8 mouse cellular contexts compared by ENCODE assay signal in genomic region chr2:147084366-147085071, GRCm38 (mm10). TPM values are rescaled to one million over a fixed set of nuclear protein-coding genes. Genes with fewer than 3 reads are reported as not detected.
DNase-seq lines count a peak whose midpoint lies in the region; ATAC-seq lines count a peak whose summit lies in the region.

No protein-coding gene starts in this region.

- H3K4me2 ChIP-seq in heart, embryonic 13.5 days = peak overlapping the region; percentile 74
- H3K4me2 ChIP-seq in limb, embryonic 12.5 days = peak overlapping the region; percentile 52
- H3K4me2 ChIP-seq in stomach, embryonic 14.5 days (replicated peaks; ENCODE audit: low read depth, low read length) = peak overlapping the region; percentile 45

- peak overlapping the region; percentile 56 for H3K4me3 ChIP-seq in heart, embryonic 13.5 days
- peak overlapping the region; percentile 35 for H3K4me3 ChIP-seq in limb, embryonic 12.5 days (replicated peaks)
- peak overlapping the region; percentile 24 for H3K4me3 ChIP-seq in stomach, embryonic 14.5 days (ENCODE audit: low read depth, low read length)

- H3K27me3 ChIP-seq in heart, embryonic 13.5 days (replicated peaks) = peaks cover 78% of the 10 kb centered on the region
- H3K27me3 ChIP-seq in limb, embryonic 12.5 days = peaks cover 62% of the 10 kb centered on the region
- H3K27me3 ChIP-seq in stomach, embryonic 14.5 days (ENCODE audit: control insufficient read depth, insufficient read depth, low read length) = peaks cover 42% of the 10 kb centered on the region; the same call in 1 of the 2 replicates

- no peak overlapping the region for H3K27ac ChIP-seq in heart, embryonic 13.5 days (replicated peaks)
- no peak overlapping the region for H3K27ac ChIP-seq in limb, embryonic 12.5 days
- no peak overlapping the region for H3K27ac ChIP-seq in stomach, embryonic 14.5 days (ENCODE audit: low read length)

- ATAC-seq in heart, embryonic 13.5 days (ENCODE audit: extremely low read depth, insufficient number of reproducible peaks, low FRiP score, low TSS enrichment) = no peak; the same call in 1 of the 2 replicates
- ATAC-seq in limb, embryonic 12.5 days (ENCODE audit: insufficient number of reproducible peaks, insufficient read depth, low FRiP score, low TSS enrichment, low read depth) = peak; percentile 34; the same call in 1 of the 2 replicates
- ATAC-seq in stomach, embryonic 14.5 days (ENCODE audit: insufficient number of reproducible peaks, insufficient read depth, low FRiP score, low read depth) = peak; percentile 33; the same call in 1 of the 2 replicates

- no peaks in the 10 kb centered on the region for H3K36me3 ChIP-seq in heart, embryonic 13.5 days
- no peaks in the 10 kb centered on the region for H3K36me3 ChIP-seq in limb, embryonic 12.5 days
- H3K36me3 ChIP-seq in stomach, embryonic 14.5 days (ENCODE audit: control insufficient read depth, insufficient read depth, low read length) = no peaks in the 10 kb centered on the region

- peak; percentile 15 to 58 for DNase-seq in adrenal gland, adult (ENCODE audit: inconsistent age in 2 of 2, low spot score in 1 of 2)
- DNase-seq in adrenal gland, adult 2 months = no peak
- DNase-seq in right cerebral cortex, postnatal 25 days = peak; percentile 5
- no peak for DNase-seq in right cerebral cortex, postnatal 14 days
- no peak for DNase-seq in ovary, postnatal 10 days (ENCODE audit: low spot score)

- H3K9ac ChIP-seq in heart, embryonic 13.5 days = no peak overlapping the region
- H3K9ac ChIP-seq in limb, embryonic 12.5 days (replicated peaks) = 0 out of 2 replicates have a peak overlapping the region, but pooled peaks have one; percentile 31
- H3K9ac ChIP-seq in stomach, embryonic 14.5 days (replicated peaks; ENCODE audit: low read depth, low read length) = no peak overlapping the region

- 3% methylated on average over 105 of the region's 106 CpGs for WGBS in heart, embryonic 13.5 days
- under 1% methylated on average over 102 of the region's 106 CpGs for WGBS in limb, embryonic 12.5 days
- WGBS in stomach, embryonic 14.5 days = 2% methylated on average over 94 of the region's 106 CpGs

- no peaks in the 10 kb centered on the region for H3K9me3 ChIP-seq in heart, embryonic 13.5 days
- no peaks in the 10 kb centered on the region for H3K9me3 ChIP-seq in limb, embryonic 12.5 days
- H3K9me3 ChIP-seq in stomach, embryonic 14.5 days (ENCODE audit: control insufficient read depth, low read depth, low read length) = no peaks in the 10 kb centered on the region

- peaks cover 17% of the 10 kb centered on the region for H3K4me1 ChIP-seq in heart, embryonic 13.5 days
- H3K4me1 ChIP-seq in limb, embryonic 12.5 days (replicated peaks) = 0 out of 2 replicates have a peak, but pooled peaks cover 14% of the 10 kb centered on the region
- H3K4me1 ChIP-seq in stomach, embryonic 14.5 days (ENCODE audit: control insufficient read depth, insufficient read depth, low read length) = peaks cover 4% of the 10 kb centered on the region; the same call in 1 of the 2 replicates

RNA-seq across cellular contexts. Expression of gene Nkx2-4, which starts 0.7 kb away (rescaled TPM):
- not detected for total RNA-seq in adrenal gland, adult 2 months (2021)
- polyA plus RNA-seq in adrenal gland, adult 2 months (2012; rRNA removed) = not detected in 2 replicates
- not detected in 2 replicates for polyA plus RNA-seq in heart, embryonic 13.5 days (2015; fragmentation: Nextera tagmentation; extraction: Ambion mirVana)
- polyA plus RNA-seq in limb, embryonic 12.5 days (2016; fragmentation: Nextera tagmentation; extraction: Ambion mirVana) = not detected in 2 replicates
- not detected in 2 replicates for polyA plus RNA-seq in stomach, embryonic 14.5 days (2014; fragmentation: Nextera tagmentation; extraction: Ambion mirVana)

Comparison
In these comparisons a context has a peak if more than half of its experiments do, and no peak if none do; other contexts are left out.
1. DNase-seq: peak in adrenal gland, adult (2 of 2) and right cerebral cortex, postnatal 25 days (single experiment); none in adrenal gland, adult 2 months (single experiment), right cerebral cortex, postnatal 14 days (single experiment) and ovary, postnatal 10 days (single experiment).
2. Peak in every context shown above with its lines, with median percentiles within 50 percentile points of each other: H3K4me2 ChIP-seq and H3K4me3 ChIP-seq.